Mouse (Mus musculus) CH12.LX (cell line): ENCODE data around the gene Srsf9. TPM values are rescaled to one million over a fixed set of nuclear protein-coding genes. Genes with fewer than 3 reads are reported as not detected.

Experiments
- DNase-seq: peaks from one replicate; pipeline ENCODE4 v3.0.0-alpha.2; 2013; ENCODE audit errors: extremely low read depth
- H3K27ac ChIP-seq: 2 replicates; pipeline ENCODE4 v1.5.1; 2012; ENCODE audit warnings: low read depth, mild to moderate bottlenecking, control low read depth, moderate library complexity; ENCODE audit not compliant: insufficient read depth
- H3K27me3 ChIP-seq: replicated peaks from 2 replicates; pipeline ENCODE3; 2012; ENCODE audit warnings: inconsistent platforms
- H3K36me3 ChIP-seq, 2 experiments: replicated peaks in 1 of 2; 2 replicates each; pipeline versions ENCODE3 to v1.6.1; 2012; ENCODE audit warnings: inconsistent platforms in 1 of 2, low read length in 1 of 2, mild to moderate bottlenecking in 1 of 2, mixed read lengths in 1 of 2, moderate library complexity in 1 of 2; ENCODE audit not compliant: control insufficient read depth in 1 of 2, insufficient read depth in 1 of 2
- H3K4me1 ChIP-seq, 2 experiments: 2 replicates each; pipeline ENCODE4 v1.6.1; 2012; ENCODE audit warnings: inconsistent platforms in 1 of 2, moderate library complexity in 1 of 2; ENCODE audit not compliant: insufficient read depth in 2 of 2, control insufficient read depth in 1 of 2
- H3K4me2 ChIP-seq: 2 replicates; pipeline ENCODE4 v1.6.1; 2012; ENCODE audit warnings: low read depth, mild to moderate bottlenecking, control low read depth; ENCODE audit not compliant: poor library complexity, insufficient read depth, severe bottlenecking
- H3K4me3 ChIP-seq, 3 experiments: fragments of 150-350 bp in 1 of 3; sonication (generic) in 1 of 3; replicated peaks in 1 of 3; 2 replicates each; pipeline versions ENCODE3 to v1.5.1; 2011 to 2012; ENCODE audit warnings: low read depth in 2 of 3, low read length in 2 of 3, mild to moderate bottlenecking in 2 of 3, moderate library complexity in 2 of 3, control low read depth in 1 of 3, improper control_type of control experiment in 1 of 3, inconsistent platforms in 1 of 3, mixed read lengths in 1 of 3; ENCODE audit not compliant: poor library complexity in 1 of 3
- H3K79me2 ChIP-seq: replicated peaks from 2 replicates; pipeline ENCODE4 v1.6.1; 2012; ENCODE audit warnings: mild to moderate bottlenecking, moderate library complexity; ENCODE audit not compliant: control insufficient read depth, poor library complexity, insufficient read depth, severe bottlenecking; ENCODE audit errors: extremely low read depth
- H3K9ac ChIP-seq: 2 replicates; pipeline ENCODE4 v1.6.1; 2012; ENCODE audit warnings: low read depth, mild to moderate bottlenecking, control low read depth, moderate library complexity; ENCODE audit not compliant: insufficient read depth
- H3K9me3 ChIP-seq: replicated peaks from 2 replicates; pipeline ENCODE3; 2012; ENCODE audit warnings: low read length, inconsistent platforms, mixed read lengths
- CHD1 ChIP-seq: IDR thresholded peaks from 2 replicates; pipeline ENCODE4 v1.6.1; 2012; ENCODE audit warnings: low read depth, low read length, improper control_type of control experiment, inconsistent platforms
- CHD2 ChIP-seq: IDR thresholded peaks from 2 replicates; pipeline ENCODE4 v1.6.1; 2011; ENCODE audit warnings: low read length, improper control_type of control experiment
- CTCF ChIP-seq, 2 experiments: IDR thresholded peaks in 1 of 2; conservative IDR thresholded peaks in 1 of 2; 2 replicates each; pipeline ENCODE4 v1.5.1; 2011 to 2012; ENCODE audit warnings: low read depth in 2 of 2, low read length in 2 of 2, improper control_type of control experiment in 1 of 2, inconsistent platforms in 1 of 2, mild to moderate bottlenecking in 1 of 2, moderate library complexity in 1 of 2
- E2F4 ChIP-seq: IDR thresholded peaks from 2 replicates; pipeline ENCODE4 v1.6.1; 2011; ENCODE audit warnings: low read depth, low read length, improper control_type of control experiment; ENCODE audit not compliant: insufficient replicate concordance
- ELF1 ChIP-seq: IDR thresholded peaks from 2 replicates; pipeline ENCODE4 v1.6.1; 2014; ENCODE audit warnings: low read depth, mild to moderate bottlenecking, inconsistent platforms, low read length, improper control_type of control experiment
- GABPA ChIP-seq: IDR thresholded peaks from 2 replicates; pipeline ENCODE4 v1.6.1; 2012; ENCODE audit warnings: low read depth, low read length, improper control_type of control experiment, inconsistent platforms; ENCODE audit not compliant: insufficient replicate concordance
- HCFC1 ChIP-seq: IDR thresholded peaks from 2 replicates; pipeline ENCODE4 v1.6.1; 2012; ENCODE audit warnings: low read depth, mild to moderate bottlenecking, inconsistent platforms, low read length, improper control_type of control experiment
- IRF4 ChIP-seq: IDR thresholded peaks from 2 replicates; pipeline ENCODE4 v1.6.1; 2014; ENCODE audit warnings: low read depth, mild to moderate bottlenecking, inconsistent platforms, low read length, improper control_type of control experiment
- MAX ChIP-seq: IDR thresholded peaks from 2 replicates; pipeline ENCODE4 v1.6.1; 2011; ENCODE audit warnings: low read length, improper control_type of control experiment
- MAZ ChIP-seq: IDR thresholded peaks from 2 replicates; pipeline ENCODE4 v1.6.1; 2012; ENCODE audit warnings: low read depth, mild to moderate bottlenecking, inconsistent platforms, low read length, improper control_type of control experiment, moderate library complexity
- MEF2A ChIP-seq: IDR thresholded peaks from 2 replicates; pipeline ENCODE4 v1.6.1; 2014; ENCODE audit warnings: low read depth, mild to moderate bottlenecking, inconsistent platforms, low read length, improper control_type of control experiment, borderline replicate concordance
- MXI1 ChIP-seq: IDR thresholded peaks from 2 replicates; pipeline ENCODE4 v1.6.1; 2011; ENCODE audit warnings: mild to moderate bottlenecking, low read depth, low read length, improper control_type of control experiment
- MYC ChIP-seq: IDR thresholded peaks from 2 replicates; pipeline ENCODE4 v1.6.1; 2011; ENCODE audit warnings: low read depth, mild to moderate bottlenecking, improper control_type of control experiment, low read length
- NRF1 ChIP-seq: IDR thresholded peaks from 2 replicates; pipeline ENCODE4 v1.6.1; 2014; ENCODE audit warnings: low read depth, mild to moderate bottlenecking, inconsistent platforms, low read length, improper control_type of control experiment, moderate library complexity
- PAX5 ChIP-seq: IDR thresholded peaks from 2 replicates; pipeline ENCODE4 v1.6.1; 2012; ENCODE audit warnings: low read length, inconsistent platforms, mixed read lengths
- RAD21 ChIP-seq: IDR thresholded peaks from 2 replicates; pipeline ENCODE4 v1.6.1; 2011; ENCODE audit warnings: low read depth, mild to moderate bottlenecking, low read length, improper control_type of control experiment, moderate library complexity
- RCOR1 ChIP-seq: conservative IDR thresholded peaks from 2 replicates; pipeline ENCODE4 v1.6.1; 2012; ENCODE audit warnings: low read depth, mild to moderate bottlenecking, inconsistent platforms, low read length, improper control_type of control experiment
- SIN3A ChIP-seq: IDR thresholded peaks from 2 replicates; pipeline ENCODE4 v1.6.1; 2012; ENCODE audit warnings: low read length, improper control_type of control experiment, inconsistent platforms
- SMC3 ChIP-seq: IDR thresholded peaks from 2 replicates; pipeline ENCODE4 v1.6.1; 2011; ENCODE audit warnings: low read depth, low read length, improper control_type of control experiment
- TCF12 ChIP-seq: IDR thresholded peaks from 2 replicates; pipeline ENCODE4 v1.6.1; 2014; ENCODE audit warnings: low read depth, mild to moderate bottlenecking, inconsistent platforms, low read length, improper control_type of control experiment
- UBTF ChIP-seq: IDR thresholded peaks from 2 replicates; pipeline ENCODE4 v1.6.1; 2012; ENCODE audit warnings: low read depth, mild to moderate bottlenecking, inconsistent platforms, low read length, improper control_type of control experiment, moderate library complexity
- ZKSCAN1 ChIP-seq: IDR thresholded peaks from 2 replicates; pipeline ENCODE4 v1.6.1; 2012; ENCODE audit warnings: low read depth, inconsistent platforms, low read length, improper control_type of control experiment, borderline replicate concordance
- ZNF384 ChIP-seq: IDR thresholded peaks from 2 replicates; pipeline ENCODE4 v1.6.1; 2012; ENCODE audit warnings: low read depth, low read length, improper control_type of control experiment, inconsistent platforms
- dilution Hi-C: fragments of 300-500 bp; cut with MboI; formaldehyde crosslinking; loops from 2 replicates; pipeline ENCODE4 v1.14.3; 2020; ENCODE audit warnings: low sequenced_read_pairs; ENCODE audit not compliant: extremely low pct_unique_long_range_greater_than_20kb, extremely low pct_ligation_motif_present
- in situ Hi-C: fragments of 300-500 bp; cut with MboI; formaldehyde crosslinking; loops from 3 replicates; pipeline ENCODE4 v1.14.3; 2019; ENCODE audit warnings: low sequenced_read_pairs, low pct_ligation_motif_present, low pct_unique_long_range_greater_than_20kb, mixed read lengths
- polyA plus RNA-seq: library from polyadenylated mRNA; unstranded; fragments of >175 nt; gene quantifications from 2 replicates; pipeline ENCODE4 v1.2.1, GENCODE M21; 2012; ENCODE audit warnings: low read depth; ENCODE audit not compliant: insufficient read length
- total RNA-seq, 2 experiments: library from RNA; depleted of rRNA; stranded (reverse); fragments of 300-350 nt in 1 of 2; fragments of >200 nt in 1 of 2; gene quantifications; 2 replicates each; pipeline ENCODE4 v1.2.3; 2012 to 2014

Srsf9 gene
- total and polyA plus RNA-seq, 3 experiments, result 73.4 to 130 (median 117) TPM

- H3K79me2 ChIP-seq, result peaks cover 18% of the 10 kb centered on the region
- H3K27me3 ChIP-seq, result no peaks in the 10 kb centered on the region
- H3K4me1 ChIP-seq, result peaks cover 0 to 22% of the 10 kb centered on the region in 2 experiments; a peak in 3 of 4 replicates
- in situ Hi-C loops, result loop anchor here (5.0 kb wide), 1 partner anchor 42 kb away; the partner anchor contains the start of genes Gatc and Triap1
- peak; percentile 2; the same call in 1 of the 2 replicates for TF ChIP-seq UBTF
- peak; percentile 17; the same call in 1 of the 2 replicates for TF ChIP-seq ELF1
- TF ChIP-seq SMC3, result peak; percentile 13; the same call in 1 of the 2 replicates
- 0 out of 2 replicates have a peak, but pooled peaks have one; percentile 37 for TF ChIP-seq MAX
- no peak for TF ChIP-seq TCF12
- no peak for TF ChIP-seq GABPA
- no peak for TF ChIP-seq MXI1
- peak; percentile 58; the same call in 1 of the 2 replicates for TF ChIP-seq MAZ
- TF ChIP-seq HCFC1, result 0 out of 2 replicates have a peak, but pooled peaks have one; percentile 11
- TF ChIP-seq ZNF384, result peak; percentile 96
- no peak for TF ChIP-seq ZKSCAN1
- 0 out of 2 replicates have a peak, but pooled peaks have one; percentile 59 for TF ChIP-seq CHD1
- TF ChIP-seq RCOR1, result 0 out of 2 replicates have a peak, but pooled peaks have one; percentile 30
- no peak for TF ChIP-seq NRF1
- TF ChIP-seq CHD2, result no peak
- 0 out of 2 replicates have a peak, but pooled peaks have one; percentile 10 for TF ChIP-seq MEF2A
- no peak for TF ChIP-seq PAX5
- 0 out of 2 replicates have a peak, but pooled peaks have one; percentile 21 for TF ChIP-seq MYC
- TF ChIP-seq E2F4, result no peak
- TF ChIP-seq SIN3A, result peak; percentile 77
- TF ChIP-seq IRF4, result 0 out of 2 replicates have a peak, but pooled peaks have one; percentile 10
- TF ChIP-seq CTCF (conservative IDR thresholded peaks at IDR 0.05 in 1 of 2, IDR thresholded peaks at IDR 0.05 in 1 of 2; ENCODE audit: low read depth in 2 of 2, low read length in 2 of 2), result peak in 1 of 2 experiments; percentile 52; a peak in 2 of 4 replicates
- peak; percentile 34 for TF ChIP-seq RAD21
- peak overlapping the region; percentile 61; the same call in 1 of the 2 replicates for H3K4me2 ChIP-seq
- H3K27ac ChIP-seq, result peak overlapping the region; percentile 62; the same call in 1 of the 2 replicates
- peaks cover 3% of the 10 kb centered on the region for H3K9me3 ChIP-seq
- dilution Hi-C loops, result no loop called here
- H3K4me3 ChIP-seq, result peak overlapping the region; percentile 67 to 86 (median 76)
- peaks cover 22 to 43% of the 10 kb centered on the region in 2 experiments for H3K36me3 ChIP-seq
- peak overlapping the region; percentile 41 for H3K9ac ChIP-seq
- DNase-seq, result peak; percentile 42
These were observed 26.8 kb upstream of the Srsf9 start for GRCm38 (mm10) chr5:115300035-115300744.
